Mouse (Mus musculus): ENCODE results near the gene Prkd2.

The Prkd2 gene

GRCm38 (mm10) chr7:16842645-16843063, at the start of gene Prkd2:
Gene Prkd2 (plus strand): TSS chr7:16842902.
- DNase-seq (ENCODE audit: low spot score): peak; percentile 96

GRCm38 (mm10) chr7:16793010-16793725, 49.5 kb upstream of the Prkd2 start:
- DNase-seq (ENCODE audit: low spot score): no peak

GRCm38 (mm10) chr7:16794886-16795285, 47.8 kb upstream of the Prkd2 start:
- DNase-seq (ENCODE audit: low spot score): no peak

GRCm38 (mm10) chr7:16804409-16805028, 38.2 kb upstream of the Prkd2 start:
- DNase-seq (ENCODE audit: low spot score): peak; percentile 83

GRCm38 (mm10) chr7:16807936-16808335, 34.8 kb upstream of the Prkd2 start:
- no peak for DNase-seq (ENCODE audit: low spot score)

GRCm38 (mm10) chr7:16808647-16809046, 34.1 kb upstream of the Prkd2 start:
- DNase-seq (ENCODE audit: low spot score): no peak

GRCm38 (mm10) chr7:16809739-16810138, 33.0 kb upstream of the Prkd2 start:
- peak; percentile 89 for DNase-seq (ENCODE audit: low spot score)

GRCm38 (mm10) chr7:16810399-16810919, 32.2 kb upstream of the Prkd2 start:
- DNase-seq (ENCODE audit: low spot score): no peak

GRCm38 (mm10) chr7:16810920-16811648, 31.6 kb upstream of the Prkd2 start:
- DNase-seq (ENCODE audit: low spot score): peak; percentile 69

- no peak for DNase-seq (ENCODE audit: low spot score)
Observed at GRCm38 (mm10) chr7:16811649-16812070, 31.0 kb upstream of the Prkd2 start.

- no peak for DNase-seq (ENCODE audit: low spot score)
Observed at GRCm38 (mm10) chr7:16812505-16812904, 30.2 kb upstream of the Prkd2 start.

- DNase-seq (ENCODE audit: low spot score): peak; percentile 76
Observed at GRCm38 (mm10) chr7:16815351-16815941, 27.3 kb upstream of the Prkd2 start, which contains the start of gene Strn4. Gene Strn4 (plus strand): TSS chr7:16815889.

GRCm38 (mm10) chr7:16816078-16816474, 26.6 kb upstream of the Prkd2 start:
- DNase-seq (ENCODE audit: low spot score): peak; percentile 88

GRCm38 (mm10) chr7:16816475-16817122, 26.1 kb upstream of the Prkd2 start, which contains the start of gene Fkrp:
Gene Fkrp (minus strand): TSS chr7:16816732.
- peak; percentile 63 for DNase-seq (ENCODE audit: low spot score)

- DNase-seq (ENCODE audit: low spot score): no peak
Observed at GRCm38 (mm10) chr7:16817693-16818092, 25.0 kb upstream of the Prkd2 start.

GRCm38 (mm10) chr7:16819794-16820193, 22.9 kb upstream of the Prkd2 start:
- DNase-seq (ENCODE audit: low spot score): no peak

GRCm38 (mm10) chr7:16820271-16820763, 22.4 kb upstream of the Prkd2 start:
- no peak for DNase-seq (ENCODE audit: low spot score)

GRCm38 (mm10) chr7:16821091-16821490, 21.6 kb upstream of the Prkd2 start:
- DNase-seq (ENCODE audit: low spot score): peak; percentile 50

- no peak for DNase-seq (ENCODE audit: low spot score)
Observed at GRCm38 (mm10) chr7:16821669-16822101, 21.0 kb upstream of the Prkd2 start.

GRCm38 (mm10) chr7:16823734-16824133, 19.0 kb upstream of the Prkd2 start:
- DNase-seq (ENCODE audit: low spot score): no peak

- no peak for DNase-seq (ENCODE audit: low spot score)
Observed at GRCm38 (mm10) chr7:16825785-16826184, 16.9 kb upstream of the Prkd2 start.
